Mouse (Mus musculus): ENCODE data around the gene Klk13.
"Not testable (repeated sequence)": the region's sequence is repeated elsewhere in the genome, so short reads cannot be mapped to it uniquely, and the experiment has no call there.

Klk13 gene

GRCm38 (mm10) chr7:43712267-43712666 is at the start of gene Klk13:
Gene Klk13 (plus strand): TSS chr7:43712567.
- no peak for DNase-seq

GRCm38 (mm10) chr7:43662804-43663203 is 49.6 kb upstream of the Klk13 start:
- no peak for DNase-seq

GRCm38 (mm10) chr7:43667221-43667620 is 45.1 kb upstream of the Klk13 start:
- DNase-seq, result not testable (repeated sequence)

- peak in 1 of 2 experiments; percentile 30 for DNase-seq
Measured at GRCm38 (mm10) chr7:43668582-43668981, 43.8 kb upstream of the Klk13 start.

GRCm38 (mm10) chr7:43671064-43671808 is 41.1 kb upstream of the Klk13 start:
- DNase-seq, result no peak

- peak; percentile 72 to 73 for DNase-seq
Measured at GRCm38 (mm10) chr7:43671809-43672580, 40.4 kb upstream of the Klk13 start, which contains the start of gene Ctu1. Gene Ctu1 (plus strand): TSS chr7:43672016.

- DNase-seq, result no peak
Measured at GRCm38 (mm10) chr7:43672581-43673260, 39.6 kb upstream of the Klk13 start.

- no peak for DNase-seq
Measured at GRCm38 (mm10) chr7:43675091-43675490, 37.3 kb upstream of the Klk13 start.

- DNase-seq, result peak in 1 of 2 experiments; percentile 48
Measured at GRCm38 (mm10) chr7:43678517-43678916, 33.9 kb upstream of the Klk13 start.

GRCm38 (mm10) chr7:43680960-43681359 is 31.4 kb upstream of the Klk13 start:
- peak in 1 of 2 experiments; percentile 54 for DNase-seq

GRCm38 (mm10) chr7:43682511-43682910 is 29.9 kb upstream of the Klk13 start:
- not testable (repeated sequence) for DNase-seq

- DNase-seq, result no peak
Measured at GRCm38 (mm10) chr7:43685088-43685487, 27.3 kb upstream of the Klk13 start.

GRCm38 (mm10) chr7:43690118-43690517 is 22.2 kb upstream of the Klk13 start, which contains the start of gene Klk14:
Gene Klk14 (plus strand): TSS chr7:43690418.
- DNase-seq, result no peak

- no peak for DNase-seq
Measured at GRCm38 (mm10) chr7:43710031-43710430, 2.3 kb upstream of the Klk13 start.

- no peak for DNase-seq
Measured at GRCm38 (mm10) chr7:43712917-43713316, 550 bp downstream of the Klk13 start.

GRCm38 (mm10) chr7:43713741-43714351 is 1.5 kb downstream of the Klk13 start:
- DNase-seq, result no peak

- no peak for DNase-seq
Measured at GRCm38 (mm10) chr7:43747788-43748187, 35.4 kb downstream of the Klk13 start.

GRCm38 (mm10) chr7:43752806-43753205 is 40.4 kb downstream of the Klk13 start:
- no peak for DNase-seq

- DNase-seq, result no peak
Measured at GRCm38 (mm10) chr7:43766484-43766883, 54.1 kb downstream of the Klk13 start.

GRCm38 (mm10) chr7:43768597-43768996 is 56.2 kb downstream of the Klk13 start, which contains the start of gene Klk12:
Gene Klk12 (plus strand): TSS chr7:43768897.
- DNase-seq, result no peak

- no peak for DNase-seq
Measured at GRCm38 (mm10) chr7:43769636-43770035, 57.3 kb downstream of the Klk13 start.

- DNase-seq, result no peak
Measured at GRCm38 (mm10) chr7:43770701-43771100, 58.3 kb downstream of the Klk13 start.

- no peak for DNase-seq
Measured at GRCm38 (mm10) chr7:43771916-43772315, 59.5 kb downstream of the Klk13 start.
